Mouse (Mus musculus): ENCODE data around the gene Pcdh7.

GRCm38 (mm10) chr5:57828437-57828836 lies 110.7 kb downstream of the Pcdh7 start:
- TF ChIP-seq CTCF (IDR thresholded peaks at IDR 0.05; ENCODE audit: insufficient read depth, low read depth, low read length) (no peak), POLR2A (IDR thresholded peaks at IDR 0.05; ENCODE audit: insufficient read depth, low read depth, low read length) (no peak)
